Mouse (Mus musculus): ENCODE data around the gene Ltb. TPM values are rescaled to one million over a fixed set of nuclear protein-coding genes. Genes with fewer than 3 reads are reported as not detected.

Ltb gene
- polyA plus RNA-seq, 1 experiment from 2014 or later: 1.2 TPM

DNA sequence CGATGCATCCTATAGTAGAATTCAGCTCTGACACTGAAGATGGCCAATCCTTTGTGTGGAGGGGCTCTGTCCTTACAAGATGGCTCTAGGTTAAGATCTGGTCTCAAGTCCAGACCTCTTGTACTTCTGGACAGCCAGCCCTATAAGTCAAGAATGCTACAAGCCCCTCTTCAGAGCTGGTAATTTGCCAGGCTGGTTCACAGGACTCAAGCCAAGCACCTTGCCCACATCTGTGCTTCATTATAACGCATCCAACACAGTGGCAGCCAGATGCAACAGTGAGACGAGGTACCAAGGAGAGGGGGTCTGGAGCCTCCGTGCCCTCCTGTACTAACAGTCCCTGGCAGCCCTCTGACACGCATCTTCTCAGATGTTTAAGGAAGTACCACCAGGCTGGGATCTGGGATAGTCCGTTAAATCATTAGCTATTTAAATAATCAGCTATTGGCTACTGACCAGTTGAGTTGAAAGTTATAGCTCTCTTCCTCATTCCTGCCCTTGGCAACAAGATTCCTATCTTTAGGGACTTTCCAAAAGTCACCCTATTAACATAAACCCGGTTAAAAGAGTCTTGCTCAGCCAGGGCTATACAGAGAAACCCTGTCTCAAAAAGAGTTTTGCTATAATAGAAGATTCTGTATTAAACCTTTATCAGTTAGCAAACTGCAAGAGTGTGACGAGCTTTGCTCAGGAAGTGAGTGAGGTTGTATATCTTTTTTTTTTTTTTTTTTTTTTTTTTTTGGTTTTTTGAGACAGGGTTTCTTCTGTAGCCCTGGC is 19.9 kb upstream of the Ltb start:
- H3K9ac ChIP-seq (ENCODE audit: low read depth, low read length): no peak overlapping the region
- no peaks in the 10 kb centered on the region for H3K27me3 ChIP-seq (replicated peaks; ENCODE audit: control insufficient read depth, insufficient read depth, low read length)
- no peak overlapping the region for H3K4me3 ChIP-seq (ENCODE audit: low read length)
- WGBS: 69% methylated on average over 8 of the region's 8 CpGs
- no peak for ATAC-seq
- no peaks in the 10 kb centered on the region for H3K9me3 ChIP-seq (ENCODE audit: control insufficient read depth, low read length)
- H3K27ac ChIP-seq (ENCODE audit: low read depth, low read length): no peak overlapping the region
- H3K4me2 ChIP-seq (ENCODE audit: low read length): no peak overlapping the region
- H3K4me1 ChIP-seq (ENCODE audit: control insufficient read depth, insufficient read depth, low read depth, low read length): no peaks in the 10 kb centered on the region
- H3K36me3 ChIP-seq (ENCODE audit: control insufficient read depth, insufficient read depth, low read length): no peaks in the 10 kb centered on the region

DNA sequence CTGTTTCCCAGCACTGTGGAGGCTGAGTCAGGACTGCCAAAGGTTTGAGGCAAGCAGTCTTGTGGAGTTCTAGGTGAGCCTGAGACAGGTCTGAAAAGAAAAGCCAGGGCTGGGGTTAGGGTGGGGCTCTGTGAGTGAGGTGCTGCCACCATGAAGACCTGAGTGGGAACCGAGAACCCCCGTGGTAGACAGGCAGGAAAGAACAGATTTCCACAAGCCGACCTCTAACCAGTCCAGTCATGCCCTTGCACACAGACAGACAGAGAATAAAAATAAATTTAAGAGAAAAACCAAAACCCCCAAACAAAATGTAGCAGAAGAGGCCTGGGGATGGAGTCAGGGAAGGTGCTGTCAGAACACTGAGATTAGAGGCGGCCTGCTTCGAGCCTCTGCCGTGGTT is 18.9 kb upstream of the Ltb start:
- WGBS: 73% methylated on average over 6 of the region's 6 CpGs
- H3K9ac ChIP-seq (ENCODE audit: low read depth, low read length): no peak overlapping the region
- ATAC-seq: no peak
- H3K4me2 ChIP-seq (ENCODE audit: low read length): no peak overlapping the region
- no peaks in the 10 kb centered on the region for H3K36me3 ChIP-seq (ENCODE audit: control insufficient read depth, insufficient read depth, low read length)
- no peaks in the 10 kb centered on the region for H3K27me3 ChIP-seq (replicated peaks; ENCODE audit: control insufficient read depth, insufficient read depth, low read length)
- no peak overlapping the region for H3K27ac ChIP-seq (ENCODE audit: low read depth, low read length)
- no peaks in the 10 kb centered on the region for H3K4me1 ChIP-seq (ENCODE audit: control insufficient read depth, insufficient read depth, low read depth, low read length)
- H3K4me3 ChIP-seq (ENCODE audit: low read length): no peak overlapping the region
- H3K9me3 ChIP-seq (ENCODE audit: control insufficient read depth, low read length): no peaks in the 10 kb centered on the region

DNA sequence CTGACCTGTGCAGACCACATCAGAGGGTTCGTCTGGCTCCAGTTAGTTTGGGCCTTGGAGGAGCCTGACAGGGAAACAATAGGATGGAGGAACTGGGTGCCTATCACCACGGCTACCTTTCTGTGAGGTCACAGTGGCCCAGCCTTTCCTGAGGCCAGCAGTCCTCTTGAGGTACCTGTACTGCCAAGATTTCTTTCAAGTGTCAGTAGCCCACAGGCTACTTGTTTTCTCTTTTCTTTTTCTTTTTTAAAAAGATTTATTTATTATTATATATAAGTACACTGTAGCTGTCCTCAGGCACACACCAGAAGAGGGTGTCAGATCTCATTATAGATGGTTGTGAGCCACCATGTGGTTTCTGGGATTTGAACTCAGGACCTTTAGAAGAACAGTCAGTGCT is 18.3 kb upstream of the Ltb start, which contains the start of gene Aif1:
TSS of gene Aif1 (minus strand) at position 101 of the 400 bp plus-strand sequence.
- WGBS: 42% methylated on average over 2 of the region's 2 CpGs
- H3K27me3 ChIP-seq (replicated peaks; ENCODE audit: control insufficient read depth, insufficient read depth, low read length): no peaks in the 10 kb centered on the region
- H3K36me3 ChIP-seq (ENCODE audit: control insufficient read depth, insufficient read depth, low read length): no peaks in the 10 kb centered on the region
- H3K4me1 ChIP-seq (ENCODE audit: control insufficient read depth, insufficient read depth, low read depth, low read length): no peaks in the 10 kb centered on the region
- no peak within 1 kb of the TSS for H3K9ac ChIP-seq (ENCODE audit: low read depth, low read length)
- no peak within 1 kb of the TSS for H3K4me2 ChIP-seq (ENCODE audit: low read length)
- no peak within 1 kb of the TSS for H3K27ac ChIP-seq (ENCODE audit: low read depth, low read length)
- no peaks in the 10 kb centered on the region for H3K9me3 ChIP-seq (ENCODE audit: control insufficient read depth, low read length)
- no peak for ATAC-seq
- H3K4me3 ChIP-seq (ENCODE audit: low read length): no peak within 1 kb of the TSS

DNA sequence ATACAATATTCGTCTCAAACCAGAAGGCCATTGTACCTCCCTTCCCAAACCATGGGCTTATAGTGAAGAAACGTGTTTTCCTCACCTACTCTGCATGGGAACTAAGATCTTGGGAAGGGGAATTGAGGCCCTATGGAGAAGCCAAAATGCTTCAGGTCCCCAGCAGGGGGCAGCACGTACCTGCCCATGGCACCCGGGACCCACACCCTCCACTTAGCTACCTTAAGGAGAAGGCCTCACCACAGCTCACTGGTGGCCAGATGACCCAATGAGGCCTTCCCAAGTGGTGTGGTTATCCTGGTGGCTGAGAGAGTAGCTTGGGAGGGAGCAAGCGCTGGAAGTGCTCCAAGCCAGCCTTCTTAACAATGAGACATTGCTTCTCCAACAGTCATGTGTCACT is 15.7 kb upstream of the Ltb start:
- Histone ChIP-seq H3K4me1 (ENCODE audit: control insufficient read depth, insufficient read depth, low read depth, low read length) (no peaks in the 10 kb centered on the region), H3K36me3 (ENCODE audit: control insufficient read depth, insufficient read depth, low read length) (no peaks in the 10 kb centered on the region), H3K4me2 (ENCODE audit: low read length) (no peak overlapping the region), H3K27ac (ENCODE audit: low read depth, low read length) (no peak overlapping the region), H3K4me3 (ENCODE audit: low read length) (no peak overlapping the region), H3K9me3 (ENCODE audit: control insufficient read depth, low read length) (no peaks in the 10 kb centered on the region), H3K27me3 (replicated peaks; ENCODE audit: control insufficient read depth, insufficient read depth, low read length) (no peaks in the 10 kb centered on the region), H3K9ac (ENCODE audit: low read depth, low read length) (no peak overlapping the region)
- ATAC-seq: no peak
- WGBS: 12% methylated on average over 5 of the region's 5 CpGs

DNA sequence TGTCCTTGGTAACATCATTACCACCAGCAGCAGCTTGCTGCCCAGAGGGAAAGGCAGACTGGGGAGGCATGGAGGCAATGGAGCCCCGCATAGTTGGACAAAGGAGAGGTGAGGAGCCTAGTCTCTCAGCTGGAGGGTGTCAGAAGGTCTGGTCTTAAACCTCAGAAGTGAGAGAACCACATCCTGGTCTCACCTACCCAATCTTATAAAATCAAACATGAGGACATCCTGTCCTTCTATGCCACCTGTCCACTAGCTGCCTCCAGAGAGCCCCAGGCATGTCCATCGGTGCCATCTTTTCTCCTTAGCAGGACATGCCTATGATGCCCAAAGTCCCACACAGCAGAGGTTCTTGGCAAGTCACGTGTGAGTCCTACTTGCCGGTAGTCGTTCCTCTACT is 14.1 kb upstream of the Ltb start:
- no peak overlapping the region for H3K4me3 ChIP-seq (ENCODE audit: low read length)
- WGBS: 88% methylated on average over 5 of the region's 5 CpGs
- no peak overlapping the region for H3K27ac ChIP-seq (ENCODE audit: low read depth, low read length)
- no peaks in the 10 kb centered on the region for H3K27me3 ChIP-seq (replicated peaks; ENCODE audit: control insufficient read depth, insufficient read depth, low read length)
- H3K4me2 ChIP-seq (ENCODE audit: low read length): no peak overlapping the region
- no peaks in the 10 kb centered on the region for H3K4me1 ChIP-seq (ENCODE audit: control insufficient read depth, insufficient read depth, low read depth, low read length)
- no peaks in the 10 kb centered on the region for H3K9me3 ChIP-seq (ENCODE audit: control insufficient read depth, low read length)
- H3K36me3 ChIP-seq (ENCODE audit: control insufficient read depth, insufficient read depth, low read length): no peaks in the 10 kb centered on the region
- ATAC-seq: no peak
- no peak overlapping the region for H3K9ac ChIP-seq (ENCODE audit: low read depth, low read length)

DNA sequence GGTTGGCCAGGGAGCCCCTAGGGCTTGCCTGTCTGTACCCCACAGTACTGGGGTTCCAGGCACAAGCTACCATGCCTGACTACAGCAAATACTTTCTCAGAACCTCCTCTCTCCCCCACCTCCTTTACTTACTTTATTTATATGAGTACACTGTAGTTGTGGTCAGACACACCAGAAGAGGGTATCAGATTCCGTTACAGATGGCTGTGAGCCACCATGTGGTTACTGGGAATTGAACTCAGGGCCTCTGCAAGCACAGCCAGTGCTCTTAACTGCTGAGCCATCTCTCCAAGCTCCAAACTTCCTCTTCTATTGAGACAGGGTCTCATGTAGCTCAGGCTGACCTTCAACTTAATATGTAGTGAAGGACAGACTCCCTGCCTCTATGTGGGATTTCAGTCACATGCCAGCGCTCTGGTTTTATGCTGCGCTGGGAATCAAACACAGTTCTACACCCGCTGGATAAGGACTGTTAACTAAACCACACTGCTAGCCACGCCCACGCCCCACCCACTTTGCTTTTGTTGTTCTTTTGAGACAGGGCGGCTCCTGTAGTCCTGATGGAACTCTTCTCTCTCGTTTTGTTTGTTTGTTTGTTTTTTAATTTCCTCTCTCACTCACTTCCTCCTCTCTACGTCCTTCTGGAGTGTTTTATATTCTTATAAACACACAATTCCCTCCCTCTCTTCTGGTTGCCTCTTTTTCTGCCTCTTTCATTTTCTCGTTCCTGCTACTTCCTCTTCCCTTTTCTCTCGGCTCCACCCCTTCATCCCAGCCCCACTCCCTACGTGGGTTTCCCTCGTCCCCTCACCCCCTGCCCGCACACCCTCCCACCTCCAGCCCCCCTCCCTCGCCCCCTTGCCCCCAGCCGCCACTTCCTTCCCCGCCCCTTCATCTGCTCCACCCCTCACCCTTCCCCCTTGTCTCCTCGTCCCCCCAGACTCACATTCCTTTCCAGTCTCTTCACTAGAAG is 8.3 kb upstream of the Ltb start:
- H3K9ac ChIP-seq (ENCODE audit: low read depth, low read length): peak overlapping the region; percentile 53
- WGBS: 2% methylated on average over 18 of the region's 18 CpGs

DNA sequence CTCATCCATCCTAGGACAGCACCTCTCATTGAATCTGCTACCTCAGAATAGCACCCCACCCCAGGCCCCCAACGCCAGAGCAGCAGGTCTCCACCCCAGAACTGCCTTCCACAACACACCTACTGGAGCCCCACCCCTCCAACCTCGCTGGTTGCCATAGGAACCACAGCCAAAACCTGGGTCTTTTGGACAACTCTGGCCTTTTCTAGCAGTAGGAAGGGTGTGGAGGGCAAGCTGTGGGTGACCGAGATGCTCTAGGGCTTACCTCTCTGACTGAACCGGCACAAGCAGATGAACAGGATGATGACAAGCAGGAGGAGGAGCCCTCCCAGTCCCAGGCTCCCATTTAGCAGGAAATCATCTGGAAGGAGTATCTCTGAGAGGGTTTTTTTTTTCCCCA is 7.6 kb upstream of the Ltb start:
- H3K27me3 ChIP-seq (replicated peaks; ENCODE audit: control insufficient read depth, insufficient read depth, low read length): no peaks in the 10 kb centered on the region
- ATAC-seq: peak; percentile 46; the same call in 1 of the 2 replicates
- H3K4me2 ChIP-seq (ENCODE audit: low read length): peak overlapping the region; percentile 65
- peaks cover 2% of the 10 kb centered on the region; the same call in 1 of the 2 replicates for H3K4me1 ChIP-seq (ENCODE audit: control insufficient read depth, insufficient read depth, low read depth, low read length)
- H3K36me3 ChIP-seq (ENCODE audit: control insufficient read depth, insufficient read depth, low read length): no peaks in the 10 kb centered on the region
- H3K27ac ChIP-seq (ENCODE audit: low read depth, low read length): peak overlapping the region; percentile 82
- H3K4me3 ChIP-seq (ENCODE audit: low read length): peak overlapping the region; percentile 36
- H3K9me3 ChIP-seq (ENCODE audit: control insufficient read depth, low read length): no peaks in the 10 kb centered on the region
- H3K9ac ChIP-seq (ENCODE audit: low read depth, low read length): peak overlapping the region; percentile 57
- 1% methylated on average over 4 of the region's 4 CpGs for WGBS

More for the DNA sequence above, 8.3 kb upstream of the Ltb start:
- peak overlapping the region; percentile 82 for H3K27ac ChIP-seq (ENCODE audit: low read depth, low read length)
- H3K4me1 ChIP-seq (ENCODE audit: control insufficient read depth, insufficient read depth, low read depth, low read length): peaks cover 2% of the 10 kb centered on the region; the same call in 1 of the 2 replicates
- ATAC-seq: peak; percentile 65; the same call in 1 of the 2 replicates
- no peaks in the 10 kb centered on the region for H3K36me3 ChIP-seq (ENCODE audit: control insufficient read depth, insufficient read depth, low read length)
- H3K4me3 ChIP-seq (ENCODE audit: low read length): peak overlapping the region; percentile 36
- peak overlapping the region; percentile 65 for H3K4me2 ChIP-seq (ENCODE audit: low read length)
- no peaks in the 10 kb centered on the region for H3K27me3 ChIP-seq (replicated peaks; ENCODE audit: control insufficient read depth, insufficient read depth, low read length)
- no peaks in the 10 kb centered on the region for H3K9me3 ChIP-seq (ENCODE audit: control insufficient read depth, low read length)

DNA sequence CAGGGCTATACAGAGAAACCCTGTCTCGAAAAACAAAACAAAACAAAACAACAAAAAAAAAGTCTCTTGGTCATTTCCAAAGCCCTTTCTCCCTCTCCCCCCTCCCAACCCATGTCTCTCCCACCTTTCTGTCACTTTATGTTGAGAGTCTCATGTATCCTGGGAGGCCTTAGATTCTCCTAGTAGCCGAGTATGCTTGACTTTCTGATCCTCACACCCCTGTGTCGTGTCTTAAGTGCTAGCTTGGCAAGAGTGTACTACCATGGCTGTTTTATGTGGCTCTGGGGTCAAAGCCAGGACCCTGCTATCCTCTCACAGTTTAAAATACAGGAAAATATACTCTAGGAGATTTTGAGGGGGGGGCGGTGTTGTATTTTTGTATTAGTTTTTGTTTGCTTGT is 6.9 kb upstream of the Ltb start:
- Histone ChIP-seq H3K27ac (ENCODE audit: low read depth, low read length) (no peak overlapping the region), H3K4me3 (ENCODE audit: low read length) (no peak overlapping the region), H3K9me3 (ENCODE audit: control insufficient read depth, low read length) (no peaks in the 10 kb centered on the region), H3K27me3 (replicated peaks; ENCODE audit: control insufficient read depth, insufficient read depth, low read length) (no peaks in the 10 kb centered on the region), H3K36me3 (ENCODE audit: control insufficient read depth, insufficient read depth, low read length) (no peaks in the 10 kb centered on the region), H3K4me2 (ENCODE audit: low read length) (no peak overlapping the region), H3K9ac (ENCODE audit: low read depth, low read length) (no peak overlapping the region), H3K4me1 (ENCODE audit: control insufficient read depth, insufficient read depth, low read depth, low read length) (peaks cover 2% of the 10 kb centered on the region; the same call in 1 of the 2 replicates)
- WGBS: 83% methylated on average over 4 of the region's 4 CpGs
- no peak for ATAC-seq

Data from hindbrain, embryonic 16.5 days (tissue).